Mouse (Mus musculus): Measurements from ENCODE around the gene Ggt7. TPM values are rescaled to one million over a fixed set of nuclear protein-coding genes. Genes with fewer than 3 reads are reported as not detected.
A peak's percentile ranks its signal among the peaks of the same experiment; 100 is the strongest.
"Not testable (repeated sequence)": the region's sequence is repeated elsewhere in the genome, so short reads cannot be mapped to it uniquely, and the experiment has no call there.

Ggt7 gene
- total RNA-seq, 2 experiments from 2014 or later, result not detected

- peak; percentile 78 for ATAC-seq (replicated peaks; ENCODE audit: poor library complexity)
Measured at GRCm38 (mm10) chr2:155512479-155512878, 5.6 kb downstream of the Ggt7 start.

- no peak for ATAC-seq (replicated peaks; ENCODE audit: poor library complexity)
Measured at GRCm38 (mm10) chr2:155507721-155508470, 10.1 kb downstream of the Ggt7 start.

GRCm38 (mm10) chr2:155505811-155506210, 12.2 kb downstream of the Ggt7 start:
- no peak for ATAC-seq (replicated peaks; ENCODE audit: poor library complexity)

- no peak for ATAC-seq (replicated peaks; ENCODE audit: poor library complexity)
Measured at GRCm38 (mm10) chr2:155504440-155505355, 13.3 kb downstream of the Ggt7 start.

DNA sequence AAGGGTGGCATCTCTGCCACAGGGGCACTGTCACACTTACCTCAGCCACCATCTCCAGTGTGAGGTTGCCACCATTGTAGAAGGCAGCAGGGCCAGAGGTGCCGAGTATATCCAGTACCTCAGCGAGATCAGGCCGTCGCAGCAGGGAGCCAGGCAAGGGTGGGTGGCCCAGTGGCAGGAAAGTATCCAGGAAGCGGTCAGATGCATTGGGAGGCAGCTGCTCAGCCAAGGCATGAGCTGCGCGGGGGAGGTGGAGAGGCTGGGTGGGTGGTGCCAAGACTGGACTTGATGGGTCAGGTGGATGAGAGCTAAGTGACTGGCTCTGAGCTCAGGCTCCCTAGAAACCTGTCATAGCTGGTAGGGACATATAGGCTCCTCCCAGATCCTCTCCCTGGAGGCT, 15.4 kb downstream of the Ggt7 start:
- no peak for ATAC-seq (replicated peaks; ENCODE audit: poor library complexity)

DNA sequence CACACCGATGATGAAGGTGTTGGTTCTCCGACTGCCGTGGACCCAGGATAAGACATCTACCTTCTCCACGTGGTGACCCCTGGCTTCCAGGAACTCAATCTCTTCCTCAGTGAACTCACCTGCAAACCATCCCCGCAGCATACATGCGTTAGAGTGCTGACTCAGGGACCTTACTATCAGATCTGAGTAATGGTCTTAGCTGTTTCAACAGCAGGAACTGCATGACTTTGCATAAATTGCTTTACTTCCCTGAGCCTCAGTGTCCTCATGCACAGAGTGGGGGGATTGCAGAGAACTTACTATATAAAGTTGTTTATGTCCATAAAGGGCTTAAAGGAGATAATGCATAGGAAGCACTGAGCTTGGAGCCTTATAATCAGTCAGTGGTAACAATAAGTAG, 27.0 kb downstream of the Ggt7 start:
- ATAC-seq (replicated peaks; ENCODE audit: poor library complexity), result no peak

DNA sequence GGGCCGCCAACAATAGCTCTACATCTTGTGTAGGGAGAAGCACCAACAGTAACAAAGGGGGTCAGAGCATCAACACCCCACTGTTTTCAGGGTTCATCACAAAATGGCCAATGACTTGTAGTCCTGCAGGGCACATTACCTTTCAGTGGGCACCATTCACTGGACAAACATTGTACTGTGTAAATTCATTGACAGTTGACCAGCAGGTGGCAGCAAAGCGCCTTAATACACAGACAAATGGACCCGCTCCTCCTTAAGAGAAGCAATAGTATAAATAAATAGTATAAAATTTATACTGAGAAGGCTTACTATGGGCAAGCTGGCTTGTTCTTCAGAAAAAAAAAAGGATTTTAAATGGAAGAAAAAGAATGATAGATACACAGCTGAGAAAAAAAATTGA, 36.0 kb downstream of the Ggt7 start:
- peak; percentile 83 for ATAC-seq (replicated peaks; ENCODE audit: poor library complexity)

DNA sequence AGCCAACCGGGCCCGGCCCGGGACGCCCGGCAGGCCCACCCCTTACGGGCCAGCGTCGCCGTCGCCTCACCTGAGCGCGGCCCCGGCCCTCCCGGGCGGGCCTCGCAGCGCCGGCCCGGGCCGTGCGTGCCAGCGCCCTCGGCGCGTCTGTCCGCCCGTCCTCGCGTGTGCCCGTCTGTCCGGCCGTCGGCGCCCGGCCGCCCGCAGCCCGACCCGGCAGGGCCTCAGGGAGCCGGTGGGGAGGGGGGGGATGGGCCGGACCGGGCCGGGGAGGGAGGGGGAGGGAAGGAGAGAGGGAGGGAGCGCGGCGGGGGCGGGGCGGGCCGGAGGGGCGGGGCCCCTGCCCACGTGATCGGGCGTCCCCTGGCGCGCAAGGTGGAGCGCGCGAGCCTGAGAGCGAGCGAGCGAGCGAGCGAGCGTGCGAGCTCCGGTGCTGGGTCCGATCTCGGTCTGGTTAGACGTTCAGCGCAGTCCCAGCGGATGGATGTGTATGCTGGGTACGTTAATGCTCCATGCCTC, 44.4 kb downstream of the Ggt7 start, which contains the start of gene Ncoa6:
TSS of gene Ncoa6 (minus strand) at position 325 of the 519 bp plus-strand sequence.
- peak; percentile 80 for ATAC-seq (replicated peaks; ENCODE audit: poor library complexity)

GRCm38 (mm10) chr2:155472671-155473569, 45.1 kb downstream of the Ggt7 start:
- peak; percentile 62 for ATAC-seq (replicated peaks; ENCODE audit: poor library complexity)

GRCm38 (mm10) chr2:155466861-155467260, 51.2 kb downstream of the Ggt7 start:
- peak; percentile 50; the same call in 1 of the 2 replicates for ATAC-seq (replicated peaks; ENCODE audit: poor library complexity)

DNA sequence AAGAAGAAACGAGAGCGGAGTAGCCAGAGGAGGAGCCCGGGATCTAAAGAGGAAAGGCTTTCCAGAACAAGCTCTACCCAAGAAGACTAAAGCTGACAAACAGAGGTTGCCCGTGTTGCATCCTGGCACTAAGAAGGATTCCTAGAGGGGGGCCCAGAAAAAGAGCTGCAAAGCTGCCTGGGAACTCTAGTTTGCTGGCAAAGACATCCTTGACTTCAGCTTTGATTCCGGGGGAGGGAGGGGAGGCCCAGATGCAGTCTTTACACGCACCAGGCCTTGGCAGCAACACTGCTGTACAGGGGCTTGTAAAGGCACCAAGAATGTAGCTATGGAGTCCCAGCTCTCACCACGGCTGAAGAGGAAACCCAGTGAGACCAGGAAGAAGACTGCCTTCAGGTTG, 64.4 kb downstream of the Ggt7 start:
- ATAC-seq (replicated peaks; ENCODE audit: poor library complexity), result no peak

GRCm38 (mm10) chr2:155451256-155451655, 66.8 kb downstream of the Ggt7 start:
- ATAC-seq (replicated peaks; ENCODE audit: poor library complexity), result no peak

DNA sequence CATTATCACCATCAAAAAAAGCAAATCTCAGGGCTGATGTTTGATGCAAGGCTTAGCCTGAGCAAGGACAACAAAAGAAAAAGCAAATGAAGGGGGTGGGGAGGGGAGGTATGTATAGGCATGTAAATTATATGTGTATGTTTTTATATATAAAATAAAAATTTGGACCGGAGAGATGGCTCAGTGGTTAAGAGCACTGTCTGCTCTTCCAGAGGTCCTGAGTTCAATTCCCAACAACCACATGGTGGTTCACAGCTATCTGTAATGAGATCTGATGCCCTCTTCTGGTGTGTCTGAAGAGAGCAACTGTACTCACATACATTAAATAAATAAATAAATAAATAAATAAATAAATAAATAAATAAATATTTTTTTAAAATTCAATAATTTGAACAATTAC, 70.1 kb downstream of the Ggt7 start:
- not testable (repeated sequence) for ATAC-seq (replicated peaks; ENCODE audit: poor library complexity)

DNA sequence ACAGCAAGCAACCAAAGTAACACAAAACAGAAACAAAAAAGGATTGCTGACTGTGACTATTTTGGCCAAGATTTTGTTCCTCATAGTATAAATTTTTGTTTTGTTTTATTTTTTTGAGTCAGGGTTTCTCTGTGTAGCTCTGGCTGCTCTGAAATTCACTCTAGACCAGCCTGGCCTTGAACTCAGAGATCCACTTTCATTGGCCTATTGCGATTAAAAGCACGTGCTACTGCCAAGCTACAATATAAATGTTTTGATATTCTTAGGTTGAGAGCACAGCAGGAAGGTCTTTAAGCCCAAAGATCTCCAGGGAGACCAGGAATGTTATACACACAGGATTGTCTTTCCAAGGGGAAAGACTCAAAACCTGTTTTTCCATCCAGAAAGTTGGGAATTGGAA, 74.6 kb downstream of the Ggt7 start:
- ATAC-seq (replicated peaks; ENCODE audit: poor library complexity), result no peak

DNA sequence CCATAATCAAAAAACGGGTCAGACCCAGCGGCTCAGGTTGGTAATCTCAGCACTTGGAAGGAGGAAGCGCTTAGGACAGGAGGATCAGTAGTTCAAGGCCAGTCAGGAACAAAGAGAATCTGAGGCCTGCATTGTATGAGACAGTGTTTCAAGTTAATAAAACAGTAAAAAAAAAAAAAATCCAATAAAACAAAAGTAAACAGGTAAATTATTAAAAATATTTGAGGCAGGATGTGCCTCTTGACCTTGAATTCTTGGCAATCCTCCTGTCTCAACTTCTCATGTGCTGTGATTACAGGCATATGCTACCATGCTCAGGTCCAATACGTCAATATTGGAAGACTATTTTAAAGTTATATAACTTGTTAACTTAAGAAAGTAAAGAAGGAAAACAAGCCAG, 75.1 kb downstream of the Ggt7 start:
- ATAC-seq (replicated peaks; ENCODE audit: poor library complexity), result no peak

Other genes with a start within 250 kb of the Ggt7 start
- gene Map1lc3a, start 241.9 kb downstream of the Ggt7 start, total RNA-seq (2015), result 3.4 and 4.0 TPM in 2 replicates
- gene Map1lc3a, start 241.9 kb downstream of the Ggt7 start, total RNA-seq (2017), result 0.71 and 1.8 TPM in 2 replicates
- 71.3 and 79.7 TPM in 2 replicates for gene Pigu, start 160.8 kb downstream of the Ggt7 start, total RNA-seq (2015)
- gene Pigu, start 160.8 kb downstream of the Ggt7 start, total RNA-seq (2017), result 42.7 and 43.5 TPM in 2 replicates
- 3.4 and 4.7 TPM in 2 replicates for gene Trp53inp2, start 137.2 kb downstream of the Ggt7 start, total RNA-seq (2015)
- 3.3 and 4.2 TPM in 2 replicates for gene Trp53inp2, start 137.2 kb downstream of the Ggt7 start, total RNA-seq (2017)
- 58.3 and 61.2 TPM in 2 replicates for gene Ncoa6, start 44.3 kb downstream of the Ggt7 start, total RNA-seq (2015)
- 12.4 and 15.4 TPM in 2 replicates for gene Ncoa6, start 44.3 kb downstream of the Ggt7 start, total RNA-seq (2017)
- gene Acss2, start 289 bp downstream of the Ggt7 start, total RNA-seq (2015), result 3.6 and 8.0 TPM in 2 replicates
- 3.0 and 6.5 TPM in 2 replicates for gene Acss2, start 289 bp downstream of the Ggt7 start, total RNA-seq (2017)
- gene Gss, start 74.6 kb upstream of the Ggt7 start, total RNA-seq (2015), result 9.9 and 12.2 TPM in 2 replicates
- 13.4 and 18.2 TPM in 2 replicates for gene Gss, start 74.6 kb upstream of the Ggt7 start, total RNA-seq (2017)
- 0.07 TPM in 1 of 2 replicates, not detected in the other for gene Myh7b, start 93.0 kb upstream of the Ggt7 start, total RNA-seq (2015)
- gene Myh7b, start 93.0 kb upstream of the Ggt7 start, total RNA-seq (2017), result not detected in 2 replicates
- gene Trpc4ap, start 174.1 kb upstream of the Ggt7 start, total RNA-seq (2015), result 59.0 and 62.9 TPM in 2 replicates
- 73.1 and 89.6 TPM in 2 replicates for gene Trpc4ap, start 174.1 kb upstream of the Ggt7 start, total RNA-seq (2017)
- 47.1 and 55.0 TPM in 2 replicates for gene Edem2, start 211.2 kb upstream of the Ggt7 start, total RNA-seq (2015)
- gene Edem2, start 211.2 kb upstream of the Ggt7 start, total RNA-seq (2017), result 58.2 and 70.9 TPM in 2 replicates
- not detected in 2 replicates for gene Gm17581, start 217.6 kb upstream of the Ggt7 start, total RNA-seq (2015)
- not detected in 2 replicates for gene Gm17581, start 217.6 kb upstream of the Ggt7 start, total RNA-seq (2017)
- gene Procr, start 232.9 kb upstream of the Ggt7 start, total RNA-seq (2015), result 0.89 TPM in 1 of 2 replicates, not detected in the other
- 3.1 and 6.1 TPM in 2 replicates for gene Procr, start 232.9 kb upstream of the Ggt7 start, total RNA-seq (2017)